Mouse (Mus musculus) leukemia stem cell, adult 10-12 weeks (primary cell): ENCODE measurements around the gene Zfp616. TPM values are rescaled to one million over a fixed set of nuclear protein-coding genes. Genes with fewer than 3 reads are reported as not detected.

Experiments
- polyA plus RNA-seq: library from polyadenylated mRNA; stranded (reverse); fragments of >175 nt; gene quantifications from 2 replicates; pipeline ENCODE4 v1.2.3, GENCODE M21; 2012; ENCODE audit warnings: low replicate concordance

Zfp616 gene
- polyA plus RNA-seq = 0.06 TPM in 1 of 2 replicates, not detected in the other

DNA sequence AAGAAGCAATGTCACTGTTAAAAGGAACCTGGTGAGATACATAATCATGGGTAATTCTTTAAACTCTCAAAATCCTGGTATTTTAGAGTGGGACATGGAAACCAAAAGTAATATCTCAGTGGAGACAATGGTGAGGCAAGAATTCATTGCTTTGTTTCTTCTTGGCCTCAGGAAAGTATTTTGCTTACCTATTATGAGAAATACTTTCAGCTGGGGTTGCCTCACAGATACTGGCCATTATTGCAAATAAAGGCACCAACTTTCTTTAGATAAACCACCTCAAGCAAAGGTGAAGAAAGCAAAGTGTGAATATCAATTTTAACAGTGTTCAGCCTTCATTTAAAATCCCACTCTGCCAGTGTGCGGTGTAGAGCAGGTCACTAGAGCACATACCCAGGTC is at the start of gene Zfp616:
Gene Zfp616, plus strand, starts transcription at position 301 of the 400 bp plus-strand sequence.

DNA sequence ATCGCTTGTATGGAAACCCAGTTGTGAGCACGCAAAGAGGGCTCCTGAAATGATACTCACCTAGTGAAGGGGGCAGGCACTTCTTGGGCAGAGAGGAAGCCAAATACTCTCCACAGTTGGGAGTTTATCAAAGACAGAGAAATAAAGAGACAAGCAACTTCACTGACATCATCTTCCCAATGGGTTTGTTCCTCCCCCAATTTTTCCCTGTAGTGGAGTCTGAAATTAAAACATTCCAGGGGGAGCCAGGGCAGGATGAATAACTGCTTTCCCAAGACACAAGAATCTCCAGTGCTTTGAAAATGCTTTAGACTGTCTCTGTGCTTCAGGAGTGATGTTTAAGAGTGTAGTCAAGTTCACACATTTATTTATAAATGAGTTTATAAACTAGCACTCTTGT is 13.3 kb upstream of the Zfp616 start, which contains the start of the genes Olfr139 and Olfr399:
Gene Olfr139, minus strand, starts transcription at position 101 of the 400 bp plus-strand sequence.
Gene Olfr399, minus strand, starts transcription at position 165 of the 400 bp plus-strand sequence.

DNA sequence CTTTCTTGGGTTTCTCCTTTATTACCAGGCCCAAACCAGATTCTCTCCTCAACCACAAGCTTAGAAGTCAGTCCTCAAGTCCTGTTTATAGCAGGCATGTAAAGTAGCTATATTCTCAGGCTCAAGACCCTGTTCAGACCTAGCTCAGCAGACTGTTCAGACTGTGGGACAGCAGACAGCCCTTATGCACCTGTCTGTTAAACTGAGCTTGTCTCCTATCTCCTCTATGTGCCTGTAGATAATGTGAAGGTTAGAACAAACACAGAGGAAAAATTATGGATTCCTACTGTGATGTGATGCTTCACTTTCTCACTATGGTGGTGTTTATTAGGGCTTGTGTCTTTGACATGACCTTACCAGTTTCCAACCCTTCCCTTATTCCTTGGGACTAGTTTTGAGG is 43.7 kb downstream of the Zfp616 start, which contains the start of gene Olfr401:
Gene Olfr401, plus strand, starts transcription at position 301 of the 400 bp plus-strand sequence.

Other genes with a start within 250 kb of the Zfp616 start
- not detected in 2 replicates for gene Olfr393, start 218.5 kb upstream of the Zfp616 start, polyA plus RNA-seq
- not detected in 2 replicates for gene Olfr394, start 179.2 kb upstream of the Zfp616 start, polyA plus RNA-seq
- not detected in 2 replicates for gene Olfr395, start 160.7 kb upstream of the Zfp616 start, polyA plus RNA-seq
- gene Olfr23, start 133.3 kb upstream of the Zfp616 start, polyA plus RNA-seq = not detected in 2 replicates
- gene Olfr397, start 109.1 kb upstream of the Zfp616 start, polyA plus RNA-seq = not detected in 2 replicates
- not detected in 2 replicates for gene Olfr398, start 79.5 kb upstream of the Zfp616 start, polyA plus RNA-seq
- not detected in 2 replicates for gene Olfr139, start 13.4 kb upstream of the Zfp616 start, polyA plus RNA-seq
- gene Olfr399, start 13.3 kb upstream of the Zfp616 start, polyA plus RNA-seq = 0.18 TPM in 1 of 2 replicates, not detected in the other
- not detected in 2 replicates for gene Olfr401, start 43.8 kb downstream of the Zfp616 start, polyA plus RNA-seq
- not detected in 2 replicates for gene Olfr402, start 83.6 kb downstream of the Zfp616 start, polyA plus RNA-seq
- not detected in 2 replicates for gene Olfr403, start 116.3 kb downstream of the Zfp616 start, polyA plus RNA-seq
- gene Olfr43, start 141.4 kb downstream of the Zfp616 start, polyA plus RNA-seq = not detected in 2 replicates
- not detected in 2 replicates for gene Olfr406, start 189.9 kb downstream of the Zfp616 start, polyA plus RNA-seq
- gene Olfr59, start 213.8 kb downstream of the Zfp616 start, polyA plus RNA-seq = not detected in 2 replicates